Mouse (Mus musculus) CH12.LX (cell line): ENCODE measurements around the gene Spata13. TPM values are rescaled to one million over a fixed set of nuclear protein-coding genes. Genes with fewer than 3 reads are reported as not detected.
A peak's percentile ranks its signal among the peaks of the same experiment; 100 is the strongest.

Experiments used
- DNase-seq: peaks from one replicate; pipeline ENCODE4 v3.0.0-alpha.2; 2013; ENCODE audit errors: extremely low read depth
- H3K27ac ChIP-seq: 2 replicates; pipeline ENCODE4 v1.5.1; 2012; ENCODE audit warnings: low read depth, mild to moderate bottlenecking, control low read depth, moderate library complexity; ENCODE audit not compliant: insufficient read depth
- H3K27me3 ChIP-seq: replicated peaks from 2 replicates; pipeline ENCODE3; 2012; ENCODE audit warnings: inconsistent platforms
- H3K36me3 ChIP-seq, 2 experiments: replicated peaks in 1 of 2; 2 replicates each; pipeline versions ENCODE3 to v1.6.1; 2012; ENCODE audit warnings: inconsistent platforms in 1 of 2, low read length in 1 of 2, mild to moderate bottlenecking in 1 of 2, mixed read lengths in 1 of 2, moderate library complexity in 1 of 2; ENCODE audit not compliant: control insufficient read depth in 1 of 2, insufficient read depth in 1 of 2
- H3K4me1 ChIP-seq, 2 experiments: 2 replicates each; pipeline ENCODE4 v1.6.1; 2012; ENCODE audit warnings: inconsistent platforms in 1 of 2, moderate library complexity in 1 of 2; ENCODE audit not compliant: insufficient read depth in 2 of 2, control insufficient read depth in 1 of 2
- H3K4me2 ChIP-seq: 2 replicates; pipeline ENCODE4 v1.6.1; 2012; ENCODE audit warnings: low read depth, mild to moderate bottlenecking, control low read depth; ENCODE audit not compliant: poor library complexity, insufficient read depth, severe bottlenecking
- H3K4me3 ChIP-seq, 3 experiments: fragments of 150-350 bp in 1 of 3; sonication (generic) in 1 of 3; replicated peaks in 1 of 3; 2 replicates each; pipeline versions ENCODE3 to v1.5.1; 2011 to 2012; ENCODE audit warnings: low read depth in 2 of 3, low read length in 2 of 3, mild to moderate bottlenecking in 2 of 3, moderate library complexity in 2 of 3, control low read depth in 1 of 3, improper control_type of control experiment in 1 of 3, inconsistent platforms in 1 of 3, mixed read lengths in 1 of 3; ENCODE audit not compliant: poor library complexity in 1 of 3
- H3K79me2 ChIP-seq: replicated peaks from 2 replicates; pipeline ENCODE4 v1.6.1; 2012; ENCODE audit warnings: mild to moderate bottlenecking, moderate library complexity; ENCODE audit not compliant: control insufficient read depth, poor library complexity, insufficient read depth, severe bottlenecking; ENCODE audit errors: extremely low read depth
- H3K9ac ChIP-seq: 2 replicates; pipeline ENCODE4 v1.6.1; 2012; ENCODE audit warnings: low read depth, mild to moderate bottlenecking, control low read depth, moderate library complexity; ENCODE audit not compliant: insufficient read depth
- H3K9me3 ChIP-seq: replicated peaks from 2 replicates; pipeline ENCODE3; 2012; ENCODE audit warnings: low read length, inconsistent platforms, mixed read lengths
- BHLHE40 ChIP-seq: IDR thresholded peaks from 2 replicates; pipeline ENCODE4 v1.6.1; 2011; ENCODE audit warnings: mild to moderate bottlenecking, low read depth, low read length, improper control_type of control experiment
- CHD1 ChIP-seq: IDR thresholded peaks from 2 replicates; pipeline ENCODE4 v1.6.1; 2012; ENCODE audit warnings: low read depth, low read length, improper control_type of control experiment, inconsistent platforms
- CHD2 ChIP-seq: IDR thresholded peaks from 2 replicates; pipeline ENCODE4 v1.6.1; 2011; ENCODE audit warnings: low read length, improper control_type of control experiment
- CTCF ChIP-seq, 2 experiments: IDR thresholded peaks in 1 of 2; conservative IDR thresholded peaks in 1 of 2; 2 replicates each; pipeline ENCODE4 v1.5.1; 2011 to 2012; ENCODE audit warnings: low read depth in 2 of 2, low read length in 2 of 2, improper control_type of control experiment in 1 of 2, inconsistent platforms in 1 of 2, mild to moderate bottlenecking in 1 of 2, moderate library complexity in 1 of 2
- ELF1 ChIP-seq: IDR thresholded peaks from 2 replicates; pipeline ENCODE4 v1.6.1; 2014; ENCODE audit warnings: low read depth, mild to moderate bottlenecking, inconsistent platforms, low read length, improper control_type of control experiment
- EP300 ChIP-seq: IDR thresholded peaks from 2 replicates; pipeline ENCODE4 v1.6.1; 2011; ENCODE audit warnings: low read length, improper control_type of control experiment
- ETS1 ChIP-seq: conservative IDR thresholded peaks from 2 replicates; pipeline ENCODE4 v1.6.1; 2012; ENCODE audit warnings: low read depth, mild to moderate bottlenecking, inconsistent platforms, low read length, improper control_type of control experiment, moderate library complexity
- HCFC1 ChIP-seq: IDR thresholded peaks from 2 replicates; pipeline ENCODE4 v1.6.1; 2012; ENCODE audit warnings: low read depth, mild to moderate bottlenecking, inconsistent platforms, low read length, improper control_type of control experiment
- IRF4 ChIP-seq: IDR thresholded peaks from 2 replicates; pipeline ENCODE4 v1.6.1; 2014; ENCODE audit warnings: low read depth, mild to moderate bottlenecking, inconsistent platforms, low read length, improper control_type of control experiment
- JUN ChIP-seq: IDR thresholded peaks from 2 replicates; pipeline ENCODE4 v1.6.1; 2011; ENCODE audit warnings: low read depth, mild to moderate bottlenecking, low read length, improper control_type of control experiment, moderate library complexity; ENCODE audit not compliant: insufficient read depth
- MAFK ChIP-seq: IDR thresholded peaks from 2 replicates; pipeline ENCODE4 v1.6.1; 2011; ENCODE audit warnings: low read length, improper control_type of control experiment; ENCODE audit not compliant: insufficient replicate concordance
- MAX ChIP-seq: IDR thresholded peaks from 2 replicates; pipeline ENCODE4 v1.6.1; 2011; ENCODE audit warnings: low read length, improper control_type of control experiment
- MEF2A ChIP-seq: IDR thresholded peaks from 2 replicates; pipeline ENCODE4 v1.6.1; 2014; ENCODE audit warnings: low read depth, mild to moderate bottlenecking, inconsistent platforms, low read length, improper control_type of control experiment, borderline replicate concordance
- MXI1 ChIP-seq: IDR thresholded peaks from 2 replicates; pipeline ENCODE4 v1.6.1; 2011; ENCODE audit warnings: mild to moderate bottlenecking, low read depth, low read length, improper control_type of control experiment
- MYC ChIP-seq: IDR thresholded peaks from 2 replicates; pipeline ENCODE4 v1.6.1; 2011; ENCODE audit warnings: low read depth, mild to moderate bottlenecking, improper control_type of control experiment, low read length
- NELFE ChIP-seq: IDR thresholded peaks from 2 replicates; pipeline ENCODE4 v1.6.1; 2011; ENCODE audit warnings: low read depth, low read length, improper control_type of control experiment
- NRF1 ChIP-seq: IDR thresholded peaks from 2 replicates; pipeline ENCODE4 v1.6.1; 2014; ENCODE audit warnings: low read depth, mild to moderate bottlenecking, inconsistent platforms, low read length, improper control_type of control experiment, moderate library complexity
- POLR2A ChIP-seq: IDR thresholded peaks from 2 replicates; pipeline ENCODE4 v1.6.1; 2011; ENCODE audit warnings: low read depth, mild to moderate bottlenecking, improper control_type of control experiment, low read length
- TBP ChIP-seq: conservative IDR thresholded peaks from 2 replicates; pipeline ENCODE4 v1.6.1; 2011; ENCODE audit warnings: low read depth, low read length, improper control_type of control experiment
- TCF12 ChIP-seq: IDR thresholded peaks from 2 replicates; pipeline ENCODE4 v1.6.1; 2014; ENCODE audit warnings: low read depth, mild to moderate bottlenecking, inconsistent platforms, low read length, improper control_type of control experiment
- ZC3H11A ChIP-seq: IDR thresholded peaks from 2 replicates; pipeline ENCODE4 v1.6.1; 2012; ENCODE audit warnings: low read depth, mild to moderate bottlenecking, inconsistent platforms, low read length, improper control_type of control experiment
- ZKSCAN1 ChIP-seq: IDR thresholded peaks from 2 replicates; pipeline ENCODE4 v1.6.1; 2012; ENCODE audit warnings: low read depth, inconsistent platforms, low read length, improper control_type of control experiment, borderline replicate concordance
- ZMIZ1 ChIP-seq: IDR thresholded peaks from 2 replicates; pipeline ENCODE4 v1.6.1; 2012; ENCODE audit warnings: low read depth, mild to moderate bottlenecking, inconsistent platforms, low read length, improper control_type of control experiment
- dilution Hi-C: fragments of 300-500 bp; cut with MboI; formaldehyde crosslinking; loops from 2 replicates; pipeline ENCODE4 v1.14.3; 2020; ENCODE audit warnings: low sequenced_read_pairs; ENCODE audit not compliant: extremely low pct_unique_long_range_greater_than_20kb, extremely low pct_ligation_motif_present
- in situ Hi-C: fragments of 300-500 bp; cut with MboI; formaldehyde crosslinking; loops from 3 replicates; pipeline ENCODE4 v1.14.3; 2019; ENCODE audit warnings: low sequenced_read_pairs, low pct_ligation_motif_present, low pct_unique_long_range_greater_than_20kb, mixed read lengths
- polyA plus RNA-seq: library from polyadenylated mRNA; unstranded; fragments of >175 nt; gene quantifications from 2 replicates; pipeline ENCODE4 v1.2.1, GENCODE M21; 2012; ENCODE audit warnings: low read depth; ENCODE audit not compliant: insufficient read length
- total RNA-seq, 2 experiments: library from RNA; depleted of rRNA; stranded (reverse); fragments of 300-350 nt in 1 of 2; fragments of >200 nt in 1 of 2; gene quantifications; 2 replicates each; pipeline ENCODE4 v1.2.3; 2012 to 2014

Gene Spata13
- total and polyA plus RNA-seq, 3 experiments: 11.6 to 15.9 (median 13.6) TPM

GRCm38 (mm10) chr14:60777485-60777919, 143.7 kb downstream of the Spata13 start:
- TF ChIP-seq TBP (peak; percentile 88), POLR2A (peak; percentile 75), MXI1 (peak; percentile 55; the same call in 1 of the 2 replicates), TCF12 (peak; percentile 83), MAFK (no peak), ZC3H11A (no peak), ZMIZ1 (peak; percentile 65), CHD1 (0 out of 2 replicates have a peak, but pooled peaks have one; percentile 60), NRF1 (peak; percentile 90), ZKSCAN1 (no peak), MYC (peak; percentile 67), NELFE (peak; percentile 76), MEF2A (peak; percentile 60; the same call in 1 of the 2 replicates), EP300 (peak; percentile 4; the same call in 1 of the 2 replicates), BHLHE40 (no peak), HCFC1 (peak; percentile 59), IRF4 (no peak), MAX (peak; percentile 67; the same call in 1 of the 2 replicates), CHD2 (peak; percentile 87), ETS1 (no peak), JUN (no peak), ELF1 (0 out of 2 replicates have a peak, but pooled peaks have one; percentile 49), CTCF (conservative IDR thresholded peaks at IDR 0.05 in 1 of 2, IDR thresholded peaks at IDR 0.05 in 1 of 2; ENCODE audit: low read depth in 2 of 2, low read length in 2 of 2) (no peak)
- peak overlapping the region; percentile 76 for H3K4me2 ChIP-seq
- peak overlapping the region; percentile 64 for H3K9ac ChIP-seq
- H3K27me3 ChIP-seq: no peaks in the 10 kb centered on the region
- peaks cover 0 to 10% of the 10 kb centered on the region in 2 experiments for H3K36me3 ChIP-seq
- no peaks in the 10 kb centered on the region for H3K79me2 ChIP-seq
- DNase-seq: peak; percentile 94
- in situ Hi-C loops: loop anchor here (10.0 kb wide), 1 partner anchor 253 kb away; no protein-coding TSS in a partner anchor
- peak overlapping the region; percentile 39; the same call in 1 of the 2 replicates for H3K27ac ChIP-seq
- peak overlapping the region; percentile 41 to 57 (median 49) for H3K4me3 ChIP-seq
- dilution Hi-C loops: no loop called here
- peaks cover 15 to 37% of the 10 kb centered on the region in 2 experiments for H3K4me1 ChIP-seq
- H3K9me3 ChIP-seq: peaks cover 4% of the 10 kb centered on the region
